Mouse (Mus musculus) limb, embryonic 15.5 days (tissue): Measurements from ENCODE around the gene Ugt1a8. TPM values are rescaled to one million over a fixed set of nuclear protein-coding genes. Genes with fewer than 3 reads are reported as not detected.

Experiments used
- ATAC-seq: fragments of 200-750 bp; cut with Nextera tagmentation; 2 replicates; pipeline ENCODE4 v1.8.0; 2017; ENCODE audit warnings: low read depth, moderate TSS enrichment; ENCODE audit not compliant: insufficient number of reproducible peaks, low FRiP score, low TSS enrichment
- H3K27ac ChIP-seq: fragments of 300-500 bp; sonication (generic); 2 replicates; pipeline ENCODE4 v1.5.1; 2015; ENCODE audit warnings: moderate library complexity, mild to moderate bottlenecking, inconsistent platforms
- H3K27me3 ChIP-seq: fragments of 300-500 bp; sonication (generic); 2 replicates; pipeline ENCODE4 v1.6.1; 2015; ENCODE audit warnings: inconsistent platforms
- H3K36me3 ChIP-seq: fragments of 300-500 bp; sonication (generic); 2 replicates; pipeline ENCODE4 v1.6.1; 2015; ENCODE audit warnings: inconsistent platforms
- H3K4me1 ChIP-seq: fragments of 300-500 bp; sonication (generic); 2 replicates; pipeline ENCODE4 v1.6.1; 2015; ENCODE audit warnings: inconsistent platforms
- H3K4me2 ChIP-seq: fragments of 300-500 bp; sonication (generic); 2 replicates; pipeline ENCODE4 v1.6.1; 2015; ENCODE audit warnings: mild to moderate bottlenecking, inconsistent platforms
- H3K4me3 ChIP-seq: fragments of 300-500 bp; sonication (generic); 2 replicates; pipeline ENCODE4 v1.5.1; 2015; ENCODE audit warnings: mild to moderate bottlenecking, inconsistent platforms
- H3K9ac ChIP-seq: fragments of 300-500 bp; sonication (generic); 2 replicates; pipeline ENCODE4 v1.6.1; 2015; ENCODE audit warnings: inconsistent platforms
- H3K9me3 ChIP-seq: fragments of 300-500 bp; sonication (generic); 2 replicates; pipeline ENCODE4 v1.6.1; 2016; ENCODE audit warnings: inconsistent platforms
- WGBS: fragments of 180-500 bp; shearing (Covaris S2); methylation state at CpG from one replicate; pipeline ENCODE4 v1.1.7; 2015; 5-methylcytosine and 5-hydroxymethylcytosine counted together
- polyA plus RNA-seq: library from polyadenylated mRNA; unstranded; fragments of >200 nt; fragmentation: Nextera tagmentation; extraction: Ambion mirVana; gene quantifications from 2 replicates; pipeline ENCODE4 v1.2.1, GENCODE M21; 2015

Ugt1a8 gene
- polyA plus RNA-seq, 1 experiment from 2014 or later = not detected

- ATAC-seq = no peak
- no peaks in the 10 kb centered on the region for H3K4me1 ChIP-seq
- WGBS = 77% methylated on average over 7 of the region's 7 CpGs
- no peaks in the 10 kb centered on the region for H3K36me3 ChIP-seq
- H3K9ac ChIP-seq = no peak overlapping the region
- no peaks in the 10 kb centered on the region for H3K27me3 ChIP-seq
- H3K4me2 ChIP-seq = no peak overlapping the region
- peaks cover 66% of the 10 kb centered on the region for H3K9me3 ChIP-seq
- no peak overlapping the region for H3K27ac ChIP-seq
- H3K4me3 ChIP-seq = no peak overlapping the region
Observed at GRCm38 (mm10) chr1:88249596-88249995, 162.0 kb downstream of the Ugt1a8 start.

GRCm38 (mm10) chr1:88250023-88250422 is 162.4 kb downstream of the Ugt1a8 start:
- Histone ChIP-seq H3K27me3 (no peaks in the 10 kb centered on the region), H3K9me3 (peaks cover 63% of the 10 kb centered on the region), H3K27ac (no peak overlapping the region), H3K4me1 (no peaks in the 10 kb centered on the region), H3K4me3 (no peak overlapping the region), H3K9ac (no peak overlapping the region), H3K4me2 (no peak overlapping the region), H3K36me3 (no peaks in the 10 kb centered on the region)
- 80% methylated on average over 5 of the region's 5 CpGs for WGBS
- no peak for ATAC-seq

DNA sequence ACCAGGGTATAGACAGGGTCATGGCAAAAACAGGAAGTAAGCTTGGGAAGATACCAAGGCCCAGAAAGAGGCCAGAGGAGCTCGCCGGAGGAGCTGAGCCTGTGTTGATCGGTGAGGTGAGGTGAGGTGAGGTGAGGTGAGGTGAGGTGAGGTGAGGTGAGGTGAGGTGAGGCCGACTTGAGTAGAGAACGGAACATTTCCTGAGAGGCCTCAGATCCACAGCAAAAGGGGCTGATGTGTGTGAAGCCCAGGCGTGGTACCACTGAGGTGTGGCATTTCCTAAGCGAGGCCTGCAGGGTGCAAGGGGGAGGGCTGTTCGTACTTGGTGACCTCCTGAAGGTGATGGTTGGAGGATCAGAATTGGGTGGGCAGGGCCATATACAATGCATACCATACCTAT is 165.5 kb downstream of the Ugt1a8 start:
- no peak overlapping the region for H3K27ac ChIP-seq
- H3K9ac ChIP-seq = no peak overlapping the region
- no peak overlapping the region for H3K4me3 ChIP-seq
- H3K36me3 ChIP-seq = no peaks in the 10 kb centered on the region
- no peak overlapping the region for H3K4me2 ChIP-seq
- H3K27me3 ChIP-seq = no peaks in the 10 kb centered on the region
- peaks cover 44% of the 10 kb centered on the region for H3K9me3 ChIP-seq
- 70% methylated on average over 8 of the region's 8 CpGs for WGBS
- no peak; the same call in 1 of the 2 replicates for ATAC-seq
- H3K4me1 ChIP-seq = no peaks in the 10 kb centered on the region; the same call in 1 of the 2 replicates

DNA sequence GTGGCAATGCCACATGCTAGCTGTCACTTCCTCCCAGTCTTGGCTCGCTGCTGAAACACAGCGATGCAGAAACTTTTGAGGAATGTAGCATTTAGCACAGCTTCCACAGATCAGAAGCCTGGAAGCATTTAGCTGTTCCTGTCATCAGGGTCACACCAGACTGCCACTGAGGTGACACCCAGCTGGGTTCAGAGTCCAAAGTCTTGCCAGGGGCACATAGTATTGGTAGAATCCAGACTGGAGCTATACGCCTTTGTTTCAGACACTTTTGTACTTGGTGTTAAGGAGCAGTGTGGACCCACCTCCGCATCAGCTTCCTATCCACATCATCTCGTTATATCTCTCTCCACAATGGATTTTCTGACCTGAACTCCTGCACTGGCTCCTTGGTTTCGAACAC is 165.9 kb downstream of the Ugt1a8 start:
- Histone ChIP-seq H3K27ac (no peak overlapping the region), H3K4me3 (no peak overlapping the region), H3K9ac (no peak overlapping the region), H3K9me3 (peaks cover 44% of the 10 kb centered on the region), H3K4me2 (no peak overlapping the region), H3K4me1 (no peaks in the 10 kb centered on the region; the same call in 1 of the 2 replicates), H3K36me3 (no peaks in the 10 kb centered on the region), H3K27me3 (no peaks in the 10 kb centered on the region)
- no peak for ATAC-seq
- 71% methylated on average over 6 of the region's 6 CpGs for WGBS

- no peak overlapping the region for H3K4me2 ChIP-seq
- no peak overlapping the region for H3K4me3 ChIP-seq
- WGBS = 85% methylated on average over 12 of the region's 12 CpGs
- no peak overlapping the region for H3K27ac ChIP-seq
- peaks cover 7% of the 10 kb centered on the region for H3K4me1 ChIP-seq
- H3K9ac ChIP-seq = no peak overlapping the region
- H3K27me3 ChIP-seq = no peaks in the 10 kb centered on the region
- H3K36me3 ChIP-seq = peaks cover 9% of the 10 kb centered on the region
- peaks cover 32% of the 10 kb centered on the region for H3K9me3 ChIP-seq
- ATAC-seq = 0 out of 2 replicates have a peak, but pooled peaks have one; percentile 0
Observed at GRCm38 (mm10) chr1:88254793-88255465, 167.3 kb downstream of the Ugt1a8 start.

DNA sequence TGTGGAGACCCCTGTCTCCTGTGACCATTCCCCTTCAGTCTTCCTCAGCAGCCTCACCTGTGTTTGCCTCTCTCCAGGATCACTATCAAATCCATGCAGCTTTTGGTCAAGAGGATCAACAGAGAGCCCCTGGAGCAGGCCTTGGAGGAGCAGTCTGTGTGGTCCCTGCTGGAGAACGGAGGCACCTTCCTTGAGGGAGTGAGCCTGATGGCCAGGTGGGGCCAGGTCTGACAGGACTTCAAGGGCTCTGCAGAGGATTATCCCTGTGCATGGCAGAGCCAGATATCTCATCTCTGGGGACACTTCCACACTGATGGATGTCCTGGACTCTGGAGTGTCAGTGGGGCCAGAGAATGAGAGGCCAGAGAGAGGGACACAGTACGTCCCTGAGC is 167.8 kb downstream of the Ugt1a8 start:
- Histone ChIP-seq H3K4me2 (no peak overlapping the region), H3K9ac (no peak overlapping the region), H3K4me3 (no peak overlapping the region), H3K4me1 (peaks cover 7% of the 10 kb centered on the region), H3K36me3 (peaks cover 14% of the 10 kb centered on the region), H3K27me3 (no peaks in the 10 kb centered on the region), H3K27ac (no peak overlapping the region), H3K9me3 (peaks cover 28% of the 10 kb centered on the region)
- ATAC-seq = no peak
- 51% methylated on average over 2 of the region's 2 CpGs for WGBS

- H3K4me3 ChIP-seq = no peak overlapping the region
- H3K9ac ChIP-seq = no peak overlapping the region
- peaks cover 21% of the 10 kb centered on the region for H3K36me3 ChIP-seq
- no peak overlapping the region for H3K27ac ChIP-seq
- peaks cover 7% of the 10 kb centered on the region for H3K4me1 ChIP-seq
- H3K9me3 ChIP-seq = peaks cover 21% of the 10 kb centered on the region
- H3K4me2 ChIP-seq = no peak overlapping the region
- 77% methylated on average over 13 of the region's 13 CpGs for WGBS
- H3K27me3 ChIP-seq = no peaks in the 10 kb centered on the region
- ATAC-seq = no peak
Observed at GRCm38 (mm10) chr1:88255989-88256754, 168.6 kb downstream of the Ugt1a8 start.

DNA sequence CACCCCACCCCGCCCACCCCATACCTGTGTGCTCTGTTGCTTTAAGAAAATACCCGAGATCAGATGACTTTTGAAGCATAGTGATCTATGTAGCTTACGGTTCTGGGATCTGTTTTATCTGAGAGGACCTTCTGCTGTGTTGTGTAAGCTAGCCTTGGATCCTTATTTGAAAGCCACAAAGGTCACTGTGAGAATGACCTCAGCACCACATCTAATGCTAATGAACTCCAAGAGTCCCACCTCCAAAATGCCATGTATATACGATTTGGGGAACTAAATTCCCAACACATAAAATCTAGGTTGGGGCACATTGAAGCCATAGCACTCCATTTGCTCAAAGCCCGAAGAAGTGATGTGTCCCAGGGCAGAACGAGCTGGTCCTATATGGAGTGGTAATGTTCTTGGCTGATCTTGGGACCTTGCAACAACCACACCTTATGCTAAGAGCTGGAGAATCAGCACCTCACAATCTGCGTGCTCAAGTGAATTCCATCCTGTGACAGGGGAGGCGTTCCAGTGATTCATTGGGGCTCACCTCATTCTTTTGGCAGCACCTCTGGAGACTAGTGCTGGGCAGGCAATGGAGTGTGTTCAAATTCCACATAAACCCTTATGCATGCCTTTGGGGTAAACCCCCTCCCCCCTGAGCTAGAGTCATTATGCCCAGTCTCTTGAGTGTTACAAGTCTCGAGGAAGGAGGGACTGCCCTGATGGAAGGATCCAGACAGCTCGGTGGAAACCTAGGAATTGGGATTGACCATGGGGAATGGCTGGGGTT is 169.5 kb downstream of the Ugt1a8 start:
- WGBS = 69% methylated on average over 10 of the region's 10 CpGs
- no peak overlapping the region for H3K4me3 ChIP-seq
- H3K36me3 ChIP-seq = peaks cover 30% of the 10 kb centered on the region
- no peak overlapping the region for H3K4me2 ChIP-seq
- H3K27ac ChIP-seq = no peak overlapping the region
- H3K9me3 ChIP-seq = peaks cover 16% of the 10 kb centered on the region
- H3K27me3 ChIP-seq = no peaks in the 10 kb centered on the region
- peaks cover 14% of the 10 kb centered on the region for H3K4me1 ChIP-seq
- no peak overlapping the region for H3K9ac ChIP-seq
- ATAC-seq = no peak

- Histone ChIP-seq H3K36me3 (peaks cover 36% of the 10 kb centered on the region), H3K4me2 (no peak overlapping the region), H3K27me3 (no peaks in the 10 kb centered on the region), H3K9me3 (0 out of 2 replicates have a peak, but pooled peaks cover 10% of the 10 kb centered on the region), H3K9ac (no peak overlapping the region), H3K4me3 (no peak overlapping the region), H3K27ac (no peak overlapping the region), H3K4me1 (peaks cover 14% of the 10 kb centered on the region)
- ATAC-seq = no peak
- WGBS = 83% methylated on average over 6 of the region's 6 CpGs
Observed at GRCm38 (mm10) chr1:88257681-88258080, 170.1 kb downstream of the Ugt1a8 start.

DNA sequence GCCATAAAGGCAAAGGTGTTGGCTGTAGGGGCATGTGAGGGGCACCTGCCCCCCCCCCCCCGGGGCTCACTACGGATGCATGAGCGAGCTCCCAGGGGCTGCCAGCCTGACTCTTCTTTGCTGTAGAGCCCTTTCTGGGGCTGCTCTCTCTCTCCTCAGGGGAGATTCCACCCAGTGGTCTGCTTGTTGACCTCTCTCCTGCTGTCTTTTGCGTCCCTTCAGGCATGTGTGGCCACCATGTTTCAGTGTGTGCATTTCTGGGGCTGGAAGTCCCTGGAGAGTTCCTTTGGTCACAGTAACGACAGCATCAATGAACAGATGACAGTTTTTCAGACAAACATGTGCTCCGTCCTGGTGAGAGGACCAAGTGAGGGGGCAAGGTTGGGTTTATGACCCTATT is 170.7 kb downstream of the Ugt1a8 start:
- Histone ChIP-seq H3K9ac (no peak overlapping the region), H3K9me3 (0 out of 2 replicates have a peak, but pooled peaks cover 5% of the 10 kb centered on the region), H3K4me2 (no peak overlapping the region), H3K4me1 (peaks cover 14% of the 10 kb centered on the region), H3K27ac (no peak overlapping the region), H3K27me3 (no peaks in the 10 kb centered on the region), H3K36me3 (peaks cover 42% of the 10 kb centered on the region), H3K4me3 (no peak overlapping the region)
- no peak for ATAC-seq
- 66% methylated on average over 6 of the region's 6 CpGs for WGBS

- H3K9me3 ChIP-seq = 0 out of 2 replicates have a peak, but pooled peaks cover 5% of the 10 kb centered on the region
- peaks cover 14% of the 10 kb centered on the region for H3K4me1 ChIP-seq
- H3K36me3 ChIP-seq = peaks cover 50% of the 10 kb centered on the region
- no peaks in the 10 kb centered on the region for H3K27me3 ChIP-seq
- H3K4me2 ChIP-seq = no peak overlapping the region
- no peak for ATAC-seq
- H3K9ac ChIP-seq = no peak overlapping the region
- 72% methylated on average over 8 of the region's 8 CpGs for WGBS
- H3K4me3 ChIP-seq = no peak overlapping the region
- peak overlapping the region; percentile 1; the same call in 1 of the 2 replicates for H3K27ac ChIP-seq
Observed at GRCm38 (mm10) chr1:88258881-88259642, 171.4 kb downstream of the Ugt1a8 start.
